ENCODE assay signal across 21 mouse cellular contexts in genomic region chr7:130804991-130805390, GRCm38 (mm10). TPM values are rescaled to one million over a fixed set of nuclear protein-coding genes. Genes with fewer than 3 reads are reported as not detected.
DNase-seq lines count a peak whose midpoint lies in the region; ATAC-seq lines count a peak whose summit lies in the region.
"Had no signal": no experiment of that assay in that cellular context is flagged by ENCODE, and none has a peak within 500 bp of the region (broad histone marks: within the 10 kb centered on the region; RNA-seq: fewer than 3 reads in every experiment).

No protein-coding gene starts in this region.

- intact Hi-C loops in left cerebral cortex, postnatal 36 days (cut with DNase I): no loop called here

- ATAC-seq in erythroid progenitor cell, adult 5-6 weeks (replicated peaks; ENCODE audit: low FRiP score, poor library complexity, severe bottlenecking): no peak
- ATAC-seq: forebrain, embryonic 15.5 days; hindbrain, embryonic 16.5 days; intestine, embryonic 15.5 days; midbrain, embryonic 16.5 days had no signal

- DNase-seq in heart, adult 11 months: peak; percentile 90
- no peak for DNase-seq in heart, postnatal 4 days
- peak; percentile 33 for DNase-seq in 3134 (ENCODE audit: extremely low read depth, insufficient read length, low spot score)
- DNase-seq in brain, adult 2 months (ENCODE audit: low read depth, low spot score): peak; percentile 45
- peak; percentile 45 for DNase-seq in kidney, postnatal 14 days
- DNase-seq in left cerebral cortex, postnatal 36 days (ENCODE audit: low spot score in 2 of 2): no peak
- DNase-seq: adrenal gland, adult 8-10 months; B cell, adult 2 months; cerebellum, adult 2 months; cerebellum, postnatal 36 days; lung, postnatal 4 days; retina, postnatal 1 day; right cerebral cortex, postnatal 25 days; thymus, postnatal 14 days had no signal

RNA-seq across cellular contexts. Expression of gene Btbd16, which starts 31.1 kb away (rescaled TPM):
- total RNA-seq in heart, postnatal 4 days (2021): under 1 TPM; 0.16 to 0.24 TPM
- total RNA-seq in erythroid progenitor cell, adult 5-6 weeks (2015; ENCODE audit: low replicate concordance): not detected in 2 replicates
- total RNA-seq in erythroid progenitor cell, adult 5-6 weeks (2017; ENCODE audit: low replicate concordance): not detected in 2 replicates
- total RNA-seq in left cerebral cortex, postnatal 36 days (2021): under 1 TPM; 0.23 to 0.37 TPM
- total RNA-seq: CH12.LX; liver, adult 2 months had no signal

Comparison
In these comparisons a context has a peak if more than half of its experiments do, and no peak if none do; other contexts are left out.
1. DNase-seq: peak in heart, adult 11 months (single experiment), 3134 (single experiment), brain, adult 2 months (single experiment) and kidney, postnatal 14 days (single experiment); none in heart, postnatal 4 days (single experiment) and left cerebral cortex, postnatal 36 days (0 of 2).